Mouse (Mus musculus): ENCODE measurements around the gene Setd1a.
"Not testable (repeated sequence)": the region's sequence is repeated elsewhere in the genome, so short reads cannot be mapped to it uniquely, and the experiment has no call there.

Setd1a gene

DNA sequence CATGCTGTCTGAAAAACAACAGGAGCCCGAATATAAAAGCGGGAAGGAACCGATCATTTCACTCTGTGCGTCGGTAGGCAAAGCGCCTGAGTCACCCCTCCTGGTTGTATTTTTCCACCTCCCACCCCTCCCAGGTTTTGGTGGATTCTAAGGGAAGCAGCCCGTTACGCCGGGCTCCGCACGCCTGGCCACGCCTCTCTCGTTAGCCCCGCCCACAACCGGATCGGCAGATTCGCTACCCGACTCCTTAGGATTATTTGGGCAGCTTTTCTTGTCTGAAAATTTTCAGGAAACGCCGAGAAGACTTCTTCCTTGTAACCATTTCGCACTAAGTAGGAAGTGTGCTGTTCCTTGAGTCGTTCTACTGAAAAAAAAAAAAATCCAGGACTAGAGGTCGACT is at the start of gene Setd1a:
TSS of gene Setd1a (plus strand) at position 245 of the 400 bp plus-strand sequence.
- peak; percentile 87 for DNase-seq (ENCODE audit: low read depth, low spot score)

DNA sequence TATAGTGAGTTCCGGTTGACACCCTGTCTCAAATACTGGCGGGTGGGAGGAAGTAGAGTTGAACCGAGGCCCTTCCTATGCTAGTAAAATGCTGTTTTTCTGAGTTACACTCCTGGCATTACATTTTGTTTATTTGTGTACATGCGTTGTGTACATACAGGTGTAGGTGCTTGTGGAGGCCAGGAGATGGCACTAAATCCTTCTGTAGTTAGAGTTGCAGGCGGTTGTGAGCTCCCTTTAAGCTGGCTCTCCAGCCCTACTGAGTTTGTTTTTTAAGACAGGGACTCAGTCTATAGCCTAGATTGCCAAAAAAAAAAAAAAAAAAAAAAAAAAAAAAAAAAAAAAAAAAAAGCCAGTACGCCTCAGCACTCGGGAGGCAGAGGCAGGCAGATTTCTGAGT is 48.6 kb upstream of the Setd1a start:
- peak; percentile 85 for DNase-seq (ENCODE audit: low read depth, low spot score)

DNA sequence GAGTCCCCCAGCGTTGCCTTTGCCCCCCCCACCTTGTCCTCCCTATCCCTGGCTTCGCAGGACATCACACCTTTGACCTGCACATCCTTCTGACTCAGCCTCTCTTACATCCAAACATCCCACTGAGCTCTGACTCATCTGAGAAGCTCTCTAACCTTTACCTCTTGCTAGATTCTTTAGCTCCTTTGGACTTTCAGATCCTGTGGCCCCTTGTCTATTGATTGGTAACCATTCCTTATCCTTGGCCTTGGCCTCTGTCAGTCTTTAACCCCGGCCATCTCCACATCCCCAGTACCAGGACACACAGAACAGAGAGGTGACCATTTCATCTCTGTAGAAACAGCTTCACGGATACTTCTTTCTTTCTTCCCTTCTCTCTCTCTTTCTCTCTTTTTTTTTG is 46.3 kb upstream of the Setd1a start:
- DNase-seq (ENCODE audit: low read depth, low spot score) = no peak

DNA sequence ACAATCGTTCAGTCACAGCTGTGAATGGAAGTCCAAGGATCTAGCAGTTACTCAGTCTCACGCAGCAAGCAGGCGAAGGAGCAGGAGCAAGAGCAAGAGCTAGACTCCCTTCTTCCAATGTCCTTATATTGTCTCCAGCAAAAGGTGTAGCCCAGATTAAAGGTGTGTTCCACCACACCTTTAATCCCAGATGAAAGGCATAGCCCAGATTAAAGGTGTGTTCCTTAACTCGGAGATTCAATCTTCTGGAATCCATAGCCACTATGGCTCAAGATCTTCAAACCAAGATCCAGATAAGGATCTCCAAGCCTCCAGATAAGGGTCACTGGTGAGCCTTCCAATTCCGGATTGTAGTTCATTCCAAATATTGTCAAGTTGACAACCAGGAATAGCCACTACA is 44.4 kb upstream of the Setd1a start, which contains the start of gene Ctf2:
TSS of gene Ctf2 (minus strand) at position 101 of the 400 bp plus-strand sequence.
- not testable (repeated sequence) for DNase-seq (ENCODE audit: low read depth, low spot score)

DNA sequence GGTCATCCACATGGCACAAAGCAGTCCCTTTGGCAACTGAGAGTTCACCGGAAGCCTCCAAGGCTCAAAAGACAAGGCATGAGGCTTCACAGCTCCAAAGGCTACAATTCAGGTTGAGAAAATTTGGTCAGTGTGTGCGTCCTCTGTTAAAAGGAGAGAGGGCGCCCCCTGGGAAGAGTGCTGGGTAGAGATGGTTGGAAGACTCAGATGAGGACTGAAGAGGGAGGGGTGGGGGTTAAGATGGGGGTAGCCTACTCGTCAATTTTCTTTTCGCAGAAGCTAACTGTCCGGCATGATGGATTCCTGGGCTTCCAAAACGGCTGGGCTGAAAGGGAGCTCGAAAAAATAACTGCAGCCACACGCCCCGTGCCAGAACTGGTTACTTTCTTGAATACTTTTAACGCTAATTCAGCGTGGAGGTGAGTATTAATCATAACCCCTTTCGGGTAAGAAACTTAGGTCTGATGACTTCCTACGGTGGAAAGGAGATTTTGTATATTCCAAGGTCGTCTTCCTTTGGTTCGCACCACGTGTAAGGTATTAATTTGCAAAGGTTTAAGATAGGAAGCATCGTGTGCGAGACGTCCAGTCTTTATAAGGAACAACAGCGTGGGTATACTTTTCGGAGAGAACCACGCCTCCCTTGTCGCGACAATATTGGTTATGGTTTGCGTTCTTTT is 32.0 kb upstream of the Setd1a start, which contains the start of gene Fbxl19:
TSS of gene Fbxl19 (plus strand) at position 178 of the 680 bp plus-strand sequence.
- DNase-seq (ENCODE audit: low read depth, low spot score) = peak; percentile 87

DNA sequence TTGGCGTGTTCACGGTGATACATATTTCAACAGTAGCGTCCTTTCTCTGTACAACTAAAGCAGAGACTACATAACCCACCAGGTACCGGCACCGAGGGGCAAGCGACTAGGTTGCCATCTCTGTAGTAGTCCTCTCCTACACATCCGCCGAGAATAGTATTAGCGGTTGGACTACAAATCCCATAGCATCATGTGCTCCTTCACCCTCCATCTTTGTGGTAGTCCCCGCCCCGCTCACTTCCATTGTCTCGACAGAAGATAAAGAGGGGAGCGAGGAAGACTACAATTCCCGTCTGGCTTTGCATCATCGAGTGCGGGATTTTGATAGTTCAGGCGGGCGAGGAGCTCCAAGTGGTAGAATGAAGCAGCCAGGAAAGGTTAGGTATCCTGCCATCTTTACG is 31.2 kb upstream of the Setd1a start:
- peak; percentile 98 for DNase-seq (ENCODE audit: low read depth, low spot score)

DNA sequence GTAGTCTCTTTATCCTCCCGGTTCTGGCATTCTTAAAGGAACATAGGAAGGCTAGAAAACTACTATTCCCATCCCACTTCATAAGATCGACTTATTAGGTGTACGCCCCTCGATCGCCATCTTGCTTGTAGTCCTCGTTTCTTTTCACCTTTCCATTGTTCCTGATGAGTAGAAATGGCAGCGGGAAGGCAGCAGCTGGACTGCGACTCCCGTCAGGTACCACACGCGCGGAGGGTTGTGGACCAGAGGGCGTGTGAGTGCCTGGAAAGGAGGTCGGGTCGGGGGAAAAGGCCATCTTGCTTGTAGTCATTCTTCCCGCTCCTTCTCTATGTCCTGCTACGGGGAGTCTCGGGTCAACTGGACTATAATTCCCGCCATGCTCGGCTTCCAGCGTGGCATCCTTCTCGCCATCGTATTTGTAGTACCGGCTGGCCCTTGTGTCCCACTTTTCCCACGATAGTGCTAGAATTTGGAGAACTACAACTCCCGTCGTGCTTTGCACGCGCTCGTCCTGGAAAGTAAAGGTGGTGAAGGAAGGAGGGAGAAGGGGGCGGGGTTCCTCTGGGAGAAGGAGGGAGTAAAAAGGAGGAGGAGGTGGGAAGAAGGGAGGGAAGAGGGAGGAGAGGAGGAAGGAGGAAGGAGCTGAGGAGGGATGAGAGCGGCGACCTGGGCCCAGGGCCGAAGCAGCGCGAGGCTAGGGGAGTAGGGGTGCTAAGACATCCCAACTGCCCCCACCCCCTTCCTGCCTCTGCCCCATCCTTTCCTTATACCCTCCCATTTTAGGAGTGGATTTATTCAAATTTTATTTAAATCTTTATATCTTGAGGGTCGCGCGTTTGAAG is 30.6 kb upstream of the Setd1a start:
- DNase-seq (ENCODE audit: low read depth, low spot score) = peak; percentile 98

DNA sequence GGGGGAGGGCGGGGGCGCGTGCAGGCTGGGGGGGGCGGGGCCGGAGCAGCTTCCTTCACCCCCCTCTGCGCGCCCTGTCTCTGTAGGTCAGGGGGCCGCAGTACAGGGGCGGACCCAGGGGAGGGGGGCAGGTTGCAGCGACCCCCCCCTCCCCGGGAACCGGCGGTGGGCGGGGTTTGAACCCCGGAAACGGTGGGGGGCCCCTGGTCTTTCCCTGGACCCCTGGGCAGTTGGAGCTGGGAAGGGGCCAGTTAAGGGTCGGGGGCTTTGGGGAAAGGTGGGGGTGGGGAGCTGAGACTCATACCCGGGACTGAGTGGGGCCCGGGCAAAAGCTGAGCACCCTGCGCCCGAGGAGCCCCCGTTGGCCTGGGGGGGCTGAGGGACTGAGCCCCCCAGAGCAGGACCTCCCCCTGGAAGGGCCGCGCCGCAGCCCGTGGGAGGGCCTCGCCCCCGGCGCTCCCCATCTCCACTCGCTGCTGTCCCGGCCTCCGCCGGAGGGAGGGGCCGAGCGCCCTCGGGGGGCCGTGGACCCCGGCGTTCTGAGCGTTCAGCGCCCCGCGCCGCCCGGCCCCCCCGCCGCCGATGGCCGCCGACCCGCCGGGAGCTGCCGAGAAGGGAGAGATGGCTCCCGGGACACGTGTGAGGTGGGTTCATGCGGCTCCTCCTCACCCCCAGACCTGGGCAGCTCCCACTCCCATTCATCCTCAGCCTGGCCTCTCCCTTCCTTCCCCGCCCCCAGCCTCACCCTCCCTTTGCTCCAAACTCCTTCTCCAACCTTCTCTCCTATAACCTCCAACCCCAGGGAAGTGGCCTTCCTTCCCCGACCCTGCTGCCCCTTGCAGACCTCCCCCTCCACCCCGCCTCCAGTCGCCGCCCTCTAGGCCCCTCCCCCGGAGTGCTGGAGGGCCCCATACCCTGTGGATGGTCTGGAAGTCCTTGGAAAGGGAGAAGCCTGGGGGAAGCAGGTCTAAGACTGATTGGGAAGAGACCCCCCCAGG is 29.7 kb upstream of the Setd1a start:
- peak; percentile 83 for DNase-seq (ENCODE audit: low read depth, low spot score)

DNA sequence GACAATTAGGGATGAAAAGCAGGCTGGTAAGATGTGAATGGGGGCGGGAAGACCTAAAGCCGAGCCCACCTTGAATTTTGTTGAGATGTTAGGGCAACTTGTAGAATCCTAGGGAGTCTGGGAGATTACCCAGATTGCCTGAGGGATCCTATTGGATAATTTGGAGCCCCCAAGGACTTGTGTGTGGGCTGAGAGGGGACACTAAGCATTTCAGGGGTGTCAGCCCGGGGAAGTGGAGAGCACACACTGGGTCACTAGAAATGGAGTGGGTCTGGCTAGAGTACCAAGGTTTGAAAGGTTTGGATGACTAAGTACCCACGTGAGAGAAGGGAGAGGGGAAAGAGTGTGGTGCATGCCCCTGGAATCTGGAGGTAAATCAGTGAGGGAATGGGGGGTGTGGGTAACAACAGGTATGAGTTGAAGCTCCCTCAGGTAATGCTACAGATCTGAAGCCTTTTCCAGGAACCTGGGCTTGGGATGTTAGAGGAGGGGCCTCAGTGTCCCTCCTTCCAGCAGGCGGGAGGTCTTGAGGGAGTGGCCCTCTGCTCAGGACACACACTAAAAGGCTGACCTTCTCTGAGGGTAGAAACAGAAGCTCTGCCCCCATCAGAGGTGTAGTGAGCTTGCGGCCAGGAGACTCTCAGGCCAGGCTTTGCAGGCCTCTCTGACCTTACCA is 28.8 kb upstream of the Setd1a start:
- DNase-seq (ENCODE audit: low read depth, low spot score) = peak; percentile 43

DNA sequence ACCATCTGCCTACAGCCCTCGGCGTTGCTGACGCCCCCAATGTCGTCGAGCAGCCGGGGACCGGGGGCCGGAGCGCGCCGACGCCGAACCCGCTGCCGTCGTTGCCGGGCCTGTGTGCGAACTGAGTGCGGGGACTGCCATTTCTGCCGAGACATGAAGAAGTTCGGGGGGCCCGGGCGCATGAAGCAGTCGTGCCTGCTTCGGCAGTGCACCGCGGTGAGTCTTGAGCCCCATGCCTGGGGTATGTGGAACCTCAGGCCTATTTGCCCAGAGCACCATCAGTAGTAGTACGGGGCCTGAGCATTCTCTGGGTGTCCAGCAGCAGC is 28.3 kb upstream of the Setd1a start:
- no peak for DNase-seq (ENCODE audit: low read depth, low spot score)

DNA sequence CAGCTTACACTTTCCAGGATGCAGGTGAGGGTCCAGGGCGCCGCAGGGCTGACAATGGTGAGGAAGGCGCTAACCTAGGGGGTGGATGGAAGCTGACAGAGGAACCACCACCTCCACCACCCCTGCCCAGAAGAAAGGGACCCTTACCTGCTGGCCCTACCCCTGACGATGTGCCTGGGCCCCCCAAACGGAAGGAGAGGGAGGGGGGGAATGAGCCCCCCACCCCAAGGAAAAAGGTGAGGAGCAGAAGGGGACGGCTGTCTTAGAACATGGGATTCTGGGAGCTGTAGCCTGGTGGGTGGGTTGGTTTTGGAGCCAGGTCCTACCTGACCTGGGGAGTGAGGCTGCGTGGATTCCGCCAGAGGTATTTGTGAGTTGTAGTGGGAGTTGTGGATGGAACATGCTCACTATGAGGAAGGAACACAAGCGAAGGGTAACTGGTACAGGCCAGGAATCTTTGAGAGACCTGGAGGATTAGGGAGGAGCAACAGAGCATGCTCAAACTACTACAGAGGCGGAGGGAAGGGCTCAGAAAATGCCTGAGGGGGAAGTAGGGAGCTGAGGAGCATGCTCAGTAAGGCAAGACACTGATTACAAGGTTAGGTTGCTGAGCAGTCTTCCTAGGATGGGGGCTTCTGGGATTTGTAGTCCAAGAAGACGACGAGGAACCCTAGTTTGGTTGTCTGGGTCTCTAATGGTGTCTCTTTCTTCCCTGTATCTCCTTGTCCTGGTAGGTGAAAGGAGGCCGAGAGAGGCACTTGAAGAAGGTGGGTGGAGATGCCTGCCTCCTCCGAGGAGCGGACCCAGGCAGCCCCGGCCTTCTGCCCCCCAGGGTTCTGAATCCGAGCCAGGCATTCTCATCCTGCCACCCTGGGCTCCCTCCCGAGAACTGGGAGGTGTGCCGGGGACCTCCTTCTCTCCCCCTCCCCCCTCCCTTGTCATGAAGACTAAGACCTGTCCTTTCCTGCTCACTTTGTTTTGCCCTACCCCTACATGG is 26.0 kb upstream of the Setd1a start:
- peak; percentile 95 for DNase-seq (ENCODE audit: low read depth, low spot score)

DNA sequence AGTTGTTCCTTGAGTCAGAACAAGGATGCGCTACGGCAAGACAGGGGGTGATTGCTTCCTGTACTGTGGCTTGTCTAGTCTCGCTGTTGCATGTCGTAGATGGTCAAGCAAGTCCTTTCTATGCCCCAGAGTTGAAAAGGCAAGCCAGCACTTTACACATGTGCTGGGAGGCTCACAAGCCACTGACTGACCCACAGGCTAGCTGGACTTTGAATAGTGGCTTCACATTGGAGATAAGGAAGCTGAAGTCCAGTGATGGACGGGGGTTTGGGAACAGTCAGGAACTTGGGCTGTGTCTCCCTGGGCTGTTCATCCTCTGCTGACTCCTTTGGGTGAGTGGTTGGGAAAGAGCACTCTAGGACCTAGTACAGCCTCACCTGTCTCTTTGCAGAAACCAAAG is 24.9 kb upstream of the Setd1a start:
- DNase-seq (ENCODE audit: low read depth, low spot score) = no peak

DNA sequence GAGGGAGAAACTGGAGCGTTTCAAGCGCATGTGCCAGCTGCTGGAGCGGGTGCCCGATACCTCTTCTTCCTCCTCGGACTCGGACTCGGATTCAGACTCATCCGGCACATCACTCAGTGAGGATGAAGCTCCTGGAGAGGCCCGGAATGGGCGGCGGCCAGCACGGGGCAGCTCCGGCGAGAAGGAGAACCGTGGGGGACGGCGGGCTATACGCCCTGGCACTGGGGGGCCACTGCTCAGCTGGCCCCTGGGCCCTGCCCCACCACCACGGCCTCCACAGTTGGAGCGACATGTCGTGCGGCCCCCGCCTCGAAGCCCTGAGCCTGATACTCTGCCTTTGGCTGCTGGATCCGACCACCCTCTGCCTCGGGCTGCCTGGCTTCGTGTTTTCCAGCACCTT is 24.4 kb upstream of the Setd1a start:
- no peak for DNase-seq (ENCODE audit: low read depth, low spot score)

DNA sequence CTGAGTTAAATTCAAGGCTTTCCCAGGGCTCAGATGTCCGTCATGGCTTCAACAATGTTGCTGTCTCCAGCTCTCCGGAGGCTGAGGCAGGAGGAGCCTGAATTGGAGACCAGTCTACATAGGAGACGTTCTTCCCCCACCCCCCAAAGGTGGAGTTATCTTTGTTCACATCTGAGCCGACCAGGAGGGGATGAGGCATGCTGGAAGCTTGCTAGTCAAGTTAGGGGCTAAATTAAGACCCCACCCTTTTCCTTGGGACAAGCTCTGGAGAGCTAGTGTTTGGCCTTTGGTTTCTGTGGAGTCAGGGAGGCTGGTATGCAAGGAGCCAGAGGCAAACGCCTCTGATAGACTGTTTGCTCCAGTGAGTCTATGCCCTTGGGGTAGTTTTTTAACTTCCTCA is 23.3 kb upstream of the Setd1a start:
- DNase-seq (ENCODE audit: low read depth, low spot score) = peak; percentile 51

DNA sequence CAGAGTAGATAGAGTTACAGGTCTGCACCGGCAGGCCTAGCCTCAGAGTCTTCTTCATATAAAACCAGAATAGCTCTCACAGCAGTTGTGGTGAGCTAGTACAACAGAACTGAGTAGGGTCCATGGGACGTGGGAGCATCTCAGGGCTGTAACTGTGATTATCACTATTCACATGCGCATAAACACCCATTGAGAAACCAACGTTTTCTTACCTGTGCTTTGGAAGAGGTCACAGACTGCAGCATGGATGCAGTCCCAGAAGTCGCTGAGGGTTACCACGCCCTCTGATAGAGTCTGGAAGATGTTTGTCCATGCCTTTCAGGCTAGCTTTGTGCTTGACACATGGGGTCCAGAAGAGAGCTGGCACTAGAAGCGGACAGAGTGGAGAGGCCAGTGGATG is 22.7 kb upstream of the Setd1a start:
- peak; percentile 53 for DNase-seq (ENCODE audit: low read depth, low spot score)

DNA sequence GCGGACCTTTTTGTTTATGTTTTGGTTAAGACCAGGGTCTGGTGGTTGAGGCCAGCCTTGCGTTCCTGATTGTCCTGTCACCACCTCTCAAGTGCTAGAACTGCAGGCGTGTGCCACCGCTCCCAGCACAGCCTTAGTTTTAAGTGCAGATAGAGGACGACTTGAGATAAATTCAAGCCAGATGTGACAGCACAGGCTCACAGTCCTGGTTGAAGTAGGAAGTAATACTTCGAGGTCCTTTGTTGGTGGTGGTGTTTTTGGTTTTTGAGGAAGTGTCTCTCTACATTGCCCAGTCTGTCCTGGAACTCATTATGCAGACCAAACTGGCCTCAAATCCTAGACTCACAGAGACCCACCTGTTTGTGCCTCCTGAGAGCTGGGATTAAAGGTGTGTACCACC is 16.8 kb upstream of the Setd1a start:
- no peak for DNase-seq (ENCODE audit: low read depth, low spot score)

DNA sequence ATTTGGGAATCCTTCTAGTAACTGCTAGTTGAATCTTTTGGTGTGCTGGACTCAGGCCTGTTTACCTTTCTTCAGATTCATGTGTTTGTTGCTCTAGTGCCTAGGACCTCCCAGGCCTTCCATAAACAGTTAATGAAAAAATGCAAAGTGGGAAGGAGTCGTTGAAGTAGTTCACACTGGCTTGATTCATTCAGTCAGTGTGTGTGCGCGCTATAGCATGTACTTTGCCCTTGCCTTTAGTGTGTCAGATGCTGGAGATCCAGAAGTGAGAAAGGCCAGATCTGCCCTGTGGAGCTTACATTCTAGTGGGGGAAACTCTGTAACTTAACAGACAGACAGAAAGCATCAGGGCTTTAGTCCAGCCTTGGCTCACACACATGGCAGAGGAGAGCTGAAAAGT is 16.0 kb upstream of the Setd1a start:
- no peak for DNase-seq (ENCODE audit: low read depth, low spot score)

DNA sequence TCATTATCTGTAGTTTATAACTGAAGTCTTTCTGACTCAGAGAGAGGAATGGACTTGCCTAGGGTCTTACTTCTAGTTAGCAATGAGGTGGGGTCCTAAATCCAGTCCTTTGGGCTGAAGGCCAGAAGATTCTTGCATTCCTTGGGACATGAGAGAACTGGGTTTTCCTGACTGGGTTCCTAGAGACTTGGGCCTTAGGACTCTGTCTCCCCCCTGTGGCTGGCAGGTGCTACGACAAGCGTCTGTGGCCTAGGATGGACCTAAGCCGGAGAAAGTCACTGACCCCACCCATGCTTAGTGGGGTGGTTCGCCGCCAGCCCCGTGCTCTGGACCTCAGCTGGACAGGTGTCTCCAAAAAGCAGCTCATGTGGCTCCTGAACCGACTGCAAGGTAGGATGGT is 15.4 kb upstream of the Setd1a start:
- DNase-seq (ENCODE audit: low read depth, low spot score) = peak; percentile 80

DNA sequence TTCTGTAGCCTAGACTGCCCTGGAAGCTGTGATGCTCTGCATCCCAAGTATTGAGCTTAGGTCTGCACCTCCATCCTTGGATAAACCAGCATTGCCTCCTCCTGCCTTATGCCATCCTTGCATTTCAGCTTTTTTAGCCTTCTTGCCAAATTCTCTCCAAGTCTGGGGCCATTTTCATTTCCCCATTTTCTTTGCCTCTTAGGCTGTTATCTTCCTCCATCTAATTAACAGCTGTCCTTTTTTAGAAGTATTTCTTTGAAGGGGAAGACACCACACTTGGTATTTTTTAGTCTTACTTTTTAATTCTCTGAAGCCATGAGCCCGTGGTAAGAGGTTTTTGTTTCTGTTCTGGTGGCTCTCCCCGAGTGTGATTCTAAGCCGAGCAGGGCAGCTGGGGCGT is 12.8 kb upstream of the Setd1a start:
- no peak for DNase-seq (ENCODE audit: low read depth, low spot score)

DNA sequence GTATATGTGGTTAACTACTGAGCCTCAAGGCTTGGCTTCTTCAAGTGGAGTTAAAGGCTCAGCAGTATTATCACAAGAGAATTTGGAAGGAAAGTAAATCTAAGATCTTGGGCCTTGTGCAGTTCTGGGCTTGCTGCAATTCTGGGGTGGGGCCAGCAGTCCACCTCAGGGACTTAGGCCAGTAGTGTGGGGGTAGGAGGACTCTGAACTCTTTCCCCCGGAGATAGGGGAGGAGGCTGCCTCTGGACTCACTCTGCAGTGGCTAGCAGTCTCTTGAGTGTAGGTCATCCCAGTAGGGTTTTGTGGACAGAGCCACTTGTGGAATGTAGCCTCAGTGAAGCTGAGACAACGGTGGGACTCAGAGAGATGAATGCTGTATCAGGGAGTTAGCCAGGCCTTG is 10.7 kb upstream of the Setd1a start:
- no peak for DNase-seq (ENCODE audit: low read depth, low spot score)
